Mouse (Mus musculus): ENCODE measurements around the gene Higd1c. TPM values are rescaled to one million over a fixed set of nuclear protein-coding genes. Genes with fewer than 3 reads are reported as not detected.
"Not testable (repeated sequence)": the region's sequence is repeated elsewhere in the genome, so short reads cannot be mapped to it uniquely, and the experiment has no call there.

Higd1c gene
- total RNA-seq, 2 experiments from 2014 or later, result not detected

GRCm38 (mm10) chr15:100406088-100406487 lies 41.7 kb downstream of the Higd1c start:
- ATAC-seq (replicated peaks; ENCODE audit: poor library complexity), result no peak

- ATAC-seq (replicated peaks; ENCODE audit: poor library complexity), result peak; percentile 96
Measured at GRCm38 (mm10) chr15:100410918-100411672, 46.8 kb downstream of the Higd1c start.

DNA sequence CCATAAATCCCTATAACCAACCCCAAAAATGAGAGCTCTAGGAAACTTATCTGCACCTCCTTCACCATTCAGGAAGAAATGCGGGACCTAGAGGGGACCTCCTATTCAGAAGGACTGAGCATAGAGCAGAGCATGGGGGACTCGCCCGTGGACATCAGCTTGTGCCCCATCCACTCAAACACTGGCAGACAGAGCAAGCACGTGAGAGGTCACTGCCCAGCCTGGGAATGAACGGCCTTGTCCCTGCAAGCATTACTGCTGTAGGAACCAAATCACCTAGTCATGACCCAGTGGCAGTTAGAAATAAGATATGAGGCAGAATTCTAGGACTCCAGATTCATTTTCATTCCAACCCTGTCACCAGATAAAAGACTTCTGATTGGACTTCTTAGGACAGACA lies 47.4 kb downstream of the Higd1c start:
- no peak for ATAC-seq (replicated peaks; ENCODE audit: poor library complexity)

DNA sequence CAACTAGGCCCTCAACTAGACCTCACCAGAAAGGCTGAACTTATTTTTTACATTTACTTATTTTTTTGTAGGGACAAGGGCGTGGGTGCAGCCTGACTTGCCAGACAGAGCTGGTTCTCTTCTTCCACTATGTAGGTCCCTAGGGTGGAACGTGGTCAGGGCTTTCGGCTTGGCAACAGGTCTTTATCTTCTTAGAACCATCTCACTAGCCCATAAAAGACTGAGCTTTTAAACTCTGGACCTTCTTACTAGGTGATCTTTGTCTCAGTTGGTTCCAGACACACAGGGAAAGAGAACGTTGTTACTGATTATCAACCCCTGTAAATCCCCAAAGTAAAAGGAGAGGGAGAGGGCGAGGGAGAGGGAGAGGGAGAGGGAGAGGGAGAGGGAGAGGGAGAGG lies 49.0 kb downstream of the Higd1c start:
- ATAC-seq (replicated peaks; ENCODE audit: poor library complexity), result no peak

DNA sequence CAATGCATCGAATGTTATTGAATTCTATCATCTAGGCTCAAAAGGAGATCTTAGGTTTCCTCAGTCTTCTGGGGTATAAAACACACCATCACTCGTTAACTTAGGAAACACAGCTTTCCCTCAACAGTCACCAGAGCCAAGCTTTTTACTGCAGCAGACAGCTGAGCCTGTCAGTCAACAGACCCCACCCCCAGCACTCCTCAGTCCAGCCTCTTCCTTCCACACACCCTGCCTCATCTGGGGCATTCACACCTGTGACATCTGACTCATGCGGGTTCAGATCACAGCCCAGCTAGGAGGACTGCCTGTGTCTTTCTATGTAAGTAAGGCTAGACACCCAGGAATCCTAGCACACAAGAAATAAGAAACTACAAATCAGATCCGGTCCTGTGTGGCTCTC lies 49.7 kb downstream of the Higd1c start:
- ATAC-seq (replicated peaks; ENCODE audit: poor library complexity), result no peak

DNA sequence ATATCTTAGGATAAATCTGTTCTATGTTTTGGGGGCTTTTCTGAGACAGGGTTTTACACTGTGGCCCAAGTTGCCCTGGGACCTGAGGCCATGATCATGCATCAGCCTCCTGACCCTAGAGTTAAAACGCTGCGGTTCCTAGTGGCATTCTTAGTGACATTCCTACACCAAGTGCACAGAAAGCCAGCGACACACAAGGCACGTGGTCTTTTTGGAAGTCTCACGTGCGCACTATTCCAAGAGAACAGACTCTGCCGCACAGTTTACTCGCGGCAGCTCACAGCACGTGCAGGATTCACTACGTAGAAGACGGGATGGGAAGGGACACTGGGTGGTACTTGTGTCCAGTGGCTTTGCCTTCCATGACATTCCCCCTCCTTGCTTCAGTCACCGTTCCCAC lies 50.6 kb downstream of the Higd1c start:
- ATAC-seq (replicated peaks; ENCODE audit: poor library complexity), result no peak

- ATAC-seq (replicated peaks; ENCODE audit: poor library complexity), result no peak
Measured at GRCm38 (mm10) chr15:100415684-100416083, 51.3 kb downstream of the Higd1c start.

- no peak for ATAC-seq (replicated peaks; ENCODE audit: poor library complexity)
Measured at GRCm38 (mm10) chr15:100417854-100418450, 53.6 kb downstream of the Higd1c start.

- ATAC-seq (replicated peaks; ENCODE audit: poor library complexity), result no peak
Measured at GRCm38 (mm10) chr15:100419311-100419710, 55.0 kb downstream of the Higd1c start.

GRCm38 (mm10) chr15:100419901-100420745 lies 55.8 kb downstream of the Higd1c start:
- ATAC-seq (replicated peaks; ENCODE audit: poor library complexity), result peak; percentile 55

- ATAC-seq (replicated peaks; ENCODE audit: poor library complexity), result no peak
Measured at GRCm38 (mm10) chr15:100421059-100421757, 56.9 kb downstream of the Higd1c start.

DNA sequence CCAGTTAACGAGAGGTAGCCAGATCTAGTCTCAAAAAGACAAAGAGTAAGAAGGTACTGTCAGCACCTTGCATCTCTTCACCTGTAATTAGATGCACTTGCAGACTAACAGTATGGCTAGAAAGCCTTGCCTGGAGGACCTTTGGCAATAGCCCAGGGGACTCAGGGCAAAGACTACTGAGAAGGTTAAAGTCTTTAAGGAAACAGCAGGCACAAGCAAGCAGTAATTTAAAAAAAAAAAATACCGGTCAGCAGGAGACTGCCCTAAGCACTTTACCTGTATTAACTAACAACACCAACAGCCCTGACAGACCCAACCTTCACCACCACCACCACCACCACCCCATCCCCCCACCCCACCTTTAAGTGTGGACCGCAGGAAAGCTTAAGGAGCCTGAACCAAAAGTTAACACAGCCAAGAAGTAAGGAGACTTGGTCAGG lies 57.4 kb downstream of the Higd1c start, which contains the start of gene Gm5475:
Gm5475 (plus strand) TSS at position 390 of the 440 bp plus-strand sequence.
- not testable (repeated sequence) for ATAC-seq (replicated peaks; ENCODE audit: poor library complexity)

- no peak for ATAC-seq (replicated peaks; ENCODE audit: poor library complexity)
Measured at GRCm38 (mm10) chr15:100422476-100422875, 58.1 kb downstream of the Higd1c start.

DNA sequence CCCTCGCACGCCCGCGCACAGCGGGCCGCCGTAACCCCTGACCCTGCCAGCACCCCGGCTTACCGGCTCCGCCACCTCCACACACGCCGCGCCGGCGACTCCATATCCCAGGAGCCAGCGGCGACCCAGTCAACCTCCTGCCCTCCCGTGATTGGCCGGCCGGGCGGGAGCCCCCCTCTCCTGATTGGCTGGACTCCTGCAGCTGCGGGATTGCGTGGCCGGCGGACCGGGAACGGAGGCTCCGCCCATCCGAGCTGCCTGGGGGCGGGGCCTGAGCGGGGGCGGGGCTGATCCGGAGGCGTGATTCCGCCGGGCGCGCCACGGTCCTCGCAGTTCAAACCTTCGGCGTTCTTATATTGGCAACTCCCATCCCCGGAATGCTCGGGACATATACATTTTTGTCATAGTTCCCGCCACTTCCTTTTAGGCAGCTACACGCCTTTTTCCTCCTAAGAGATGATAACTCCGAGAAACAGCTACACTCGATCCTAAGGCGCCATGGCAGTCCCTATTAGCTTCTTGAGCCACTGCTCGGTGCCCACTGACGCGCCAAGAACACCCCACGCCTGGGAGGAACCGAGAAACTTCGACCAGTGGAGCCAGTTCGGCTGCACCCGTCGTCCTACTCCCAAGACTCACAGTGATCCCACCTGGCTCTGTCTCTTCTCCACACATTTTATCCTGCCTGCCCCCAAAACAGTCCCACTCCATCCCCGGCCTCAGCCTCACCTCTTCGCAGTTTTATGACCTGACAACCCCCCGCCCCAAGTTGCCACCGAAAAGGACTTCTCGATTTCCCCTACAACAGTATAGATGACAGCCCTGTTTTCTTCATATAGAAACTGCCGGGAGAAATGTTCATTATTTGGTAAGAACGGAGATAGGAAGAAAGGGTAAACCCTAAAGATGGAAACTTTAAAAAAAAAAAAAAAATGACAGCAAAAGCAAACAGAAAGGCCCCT lies 58.8 kb downstream of the Higd1c start:
- peak; percentile 85 for ATAC-seq (replicated peaks; ENCODE audit: poor library complexity)

DNA sequence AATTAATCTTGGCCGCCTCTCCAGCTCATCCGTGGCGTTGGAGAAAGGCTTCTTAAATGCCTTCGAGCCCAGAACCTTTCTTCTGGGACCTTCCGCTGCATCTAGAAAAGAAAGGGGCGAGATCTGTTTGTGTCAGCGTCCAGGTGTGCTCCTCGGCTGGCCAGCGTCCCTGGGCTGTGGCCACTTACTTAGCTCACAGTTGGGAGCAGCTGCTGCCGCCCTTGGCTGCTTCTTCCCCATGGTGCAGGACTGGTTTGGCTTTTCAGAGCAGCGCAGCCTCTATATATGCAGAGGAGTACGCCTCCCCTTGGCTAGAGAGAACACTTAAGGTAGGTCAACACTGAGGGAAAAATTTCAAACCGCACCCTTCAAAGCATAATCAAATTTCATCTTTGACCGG lies 59.6 kb downstream of the Higd1c start:
- 0 out of 2 replicates have a peak, but pooled peaks have one; percentile 22 for ATAC-seq (replicated peaks; ENCODE audit: poor library complexity)

- no peak for ATAC-seq (replicated peaks; ENCODE audit: poor library complexity)
Measured at GRCm38 (mm10) chr15:100424396-100425122, 60.2 kb downstream of the Higd1c start, which contains the start of gene Slc11a2. Slc11a2 (minus strand) TSS chr15:100425072.

DNA sequence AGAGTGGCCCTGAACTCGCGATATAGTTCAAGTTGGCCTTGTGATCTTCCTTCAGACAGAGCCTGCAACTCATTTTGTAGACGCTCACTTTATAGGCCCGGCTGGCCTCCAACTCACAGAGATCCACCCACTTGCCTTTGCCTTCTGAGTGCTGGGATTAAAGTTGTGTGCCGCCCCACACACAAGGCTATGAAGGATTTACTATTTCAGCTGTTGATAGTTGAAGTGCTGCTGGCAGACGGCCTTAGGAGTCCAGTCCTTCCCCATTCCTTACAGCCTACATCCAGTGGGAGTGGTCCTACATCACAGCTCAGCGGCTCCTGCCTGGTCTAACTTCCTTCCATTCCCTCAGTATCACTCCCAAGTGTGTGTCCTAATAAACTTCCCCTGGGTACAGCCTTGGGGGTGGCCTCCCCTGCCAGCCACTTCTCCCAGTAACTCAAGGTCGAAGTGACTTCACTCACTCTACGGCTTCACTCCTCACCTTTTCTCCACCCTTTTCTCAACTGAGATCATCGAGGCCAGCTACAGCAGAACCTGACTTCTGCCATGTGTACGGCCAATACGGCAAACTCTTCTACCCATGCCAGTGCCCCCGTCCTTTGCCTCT lies 64.1 kb downstream of the Higd1c start:
- ATAC-seq (replicated peaks; ENCODE audit: poor library complexity), result no peak

- no peak for ATAC-seq (replicated peaks; ENCODE audit: poor library complexity)
Measured at GRCm38 (mm10) chr15:100429959-100430565, 65.7 kb downstream of the Higd1c start.
